Mouse (Mus musculus): ENCODE data around the gene Rac3.
"Not testable (repeated sequence)": the region's sequence is repeated elsewhere in the genome, so short reads cannot be mapped to it uniquely, and the experiment has no call there.

The Rac3 gene

DNA sequence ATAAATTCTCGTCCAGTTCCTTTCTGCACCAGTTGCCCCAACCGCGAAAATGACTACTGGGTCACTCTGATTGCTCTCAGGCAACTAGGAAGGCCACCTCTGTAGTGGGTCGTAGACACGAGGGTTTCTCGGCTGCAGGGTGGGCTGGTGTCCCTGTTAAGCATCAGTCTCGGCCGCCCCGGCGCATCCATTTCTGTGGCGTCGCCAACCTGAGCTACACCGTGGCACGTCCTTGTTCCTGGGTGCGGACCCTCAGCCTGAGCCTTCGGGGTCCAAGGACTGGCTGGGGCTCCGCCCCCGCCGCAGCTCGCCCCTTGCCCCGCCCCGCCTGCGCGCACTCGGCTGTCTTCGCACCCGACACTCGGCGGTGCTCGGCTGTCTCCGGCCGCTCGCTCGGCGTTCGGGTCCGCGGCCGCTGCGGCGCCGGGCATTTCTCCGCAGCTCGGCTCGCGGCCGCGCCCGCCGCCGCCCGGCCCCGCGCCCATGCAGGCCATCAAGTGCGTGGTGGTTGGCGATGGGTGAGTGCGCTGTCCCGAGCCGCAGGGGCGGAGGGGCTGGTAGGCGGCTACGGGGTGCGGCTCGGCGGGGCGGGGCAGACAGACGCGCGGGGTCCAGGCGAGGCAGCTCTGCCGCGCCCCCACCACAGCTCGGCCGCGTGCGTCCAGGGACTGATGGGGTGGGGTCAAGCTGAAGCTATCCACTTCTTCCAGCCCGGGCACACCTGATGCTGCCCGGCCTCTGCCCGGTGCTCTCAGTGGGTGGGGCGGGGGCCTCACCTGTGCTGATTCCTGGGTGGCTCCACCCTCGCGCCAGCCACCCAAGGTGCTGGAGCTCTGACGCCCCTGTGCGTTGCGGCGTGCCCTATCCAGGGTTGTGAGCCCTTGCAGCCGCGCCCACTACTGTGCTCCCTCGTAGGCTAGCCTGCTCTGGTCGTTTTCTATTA is at the start of gene Rac3:
Gene Rac3 (plus strand): TSS at position 347 of the 943 bp plus-strand sequence.
- DNase-seq (ENCODE audit: low read depth in 1 of 2, low spot score in 2 of 2), result no peak

- peak; percentile 85 to 90 for DNase-seq (ENCODE audit: low read depth in 1 of 2, low spot score in 2 of 2)
These were observed 48.3 kb upstream of the Rac3 start, which contains the start of gene Aspscr1 for GRCm38 (mm10) chr11:120672687-120673593. Gene Aspscr1 (plus strand): TSS chr11:120672973.

- DNase-seq (ENCODE audit: low read depth in 1 of 2, low spot score in 2 of 2), result no peak
These were observed 47.6 kb upstream of the Rac3 start for GRCm38 (mm10) chr11:120673594-120674122.

DNA sequence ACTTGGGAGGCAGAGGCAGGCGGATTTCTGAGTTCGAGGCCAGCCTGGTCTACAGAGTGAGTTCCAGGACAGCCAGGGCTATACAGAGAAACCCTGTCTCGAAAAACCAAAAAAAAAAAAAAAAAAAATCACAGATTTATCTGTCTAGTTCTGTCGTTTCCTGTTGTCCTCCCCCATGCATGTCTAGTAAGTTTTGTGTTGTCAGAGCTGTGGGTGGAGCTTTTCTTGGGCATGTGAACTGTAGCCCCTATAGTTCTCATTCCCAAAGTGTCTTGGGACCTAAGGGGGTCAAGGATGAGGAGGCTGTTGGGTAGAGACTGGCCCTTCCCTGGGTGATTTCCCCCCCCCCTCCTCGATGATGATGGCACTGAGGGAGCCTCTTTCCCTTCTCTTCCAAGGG is 45.4 kb upstream of the Rac3 start:
- DNase-seq (ENCODE audit: low read depth in 1 of 2, low spot score in 2 of 2), result not testable (repeated sequence)

DNA sequence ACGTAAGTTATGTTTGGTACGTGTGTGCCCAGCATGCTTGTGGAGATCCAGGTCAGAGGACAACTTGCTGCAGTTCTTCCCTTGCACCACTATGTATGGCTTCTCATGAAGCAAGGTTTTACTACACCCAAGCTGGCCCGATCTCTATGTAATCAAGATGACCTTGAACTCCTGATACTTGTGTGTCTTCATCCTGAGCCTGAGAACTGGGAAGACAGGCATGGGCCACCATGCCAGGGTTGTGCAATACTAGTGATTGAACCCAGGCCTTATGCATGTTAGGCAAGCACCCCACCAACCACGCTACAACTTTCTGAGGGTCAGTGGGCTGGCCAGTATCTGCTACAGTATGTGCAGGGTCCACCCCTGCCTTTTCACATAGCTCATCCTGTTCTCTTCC is 44.3 kb upstream of the Rac3 start:
- no peak for DNase-seq (ENCODE audit: low read depth in 1 of 2, low spot score in 2 of 2)

DNA sequence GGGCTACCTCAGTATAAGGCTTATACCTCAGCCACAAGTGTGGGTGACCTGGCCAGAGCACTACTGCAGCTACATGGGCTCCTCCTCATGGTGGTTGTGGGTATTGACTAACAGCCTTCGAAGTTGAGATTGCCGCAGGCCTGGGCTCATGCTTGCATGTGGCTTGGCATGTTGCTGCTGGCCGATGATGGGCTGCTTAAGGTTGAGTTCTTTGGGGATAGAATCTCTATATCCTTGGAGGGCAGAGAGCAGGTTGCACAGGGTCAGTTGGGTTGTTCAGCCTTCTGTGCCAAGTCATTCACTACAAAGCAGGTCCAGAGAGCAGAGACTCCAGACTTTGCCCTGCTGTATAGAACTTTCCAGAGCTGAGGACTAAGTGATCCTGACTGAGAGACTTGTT is 41.4 kb upstream of the Rac3 start:
- DNase-seq (ENCODE audit: low read depth in 1 of 2, low spot score in 2 of 2), result no peak

GRCm38 (mm10) chr11:120682683-120683082 is 38.6 kb upstream of the Rac3 start:
- no peak for DNase-seq (ENCODE audit: low read depth in 1 of 2, low spot score in 2 of 2)

DNA sequence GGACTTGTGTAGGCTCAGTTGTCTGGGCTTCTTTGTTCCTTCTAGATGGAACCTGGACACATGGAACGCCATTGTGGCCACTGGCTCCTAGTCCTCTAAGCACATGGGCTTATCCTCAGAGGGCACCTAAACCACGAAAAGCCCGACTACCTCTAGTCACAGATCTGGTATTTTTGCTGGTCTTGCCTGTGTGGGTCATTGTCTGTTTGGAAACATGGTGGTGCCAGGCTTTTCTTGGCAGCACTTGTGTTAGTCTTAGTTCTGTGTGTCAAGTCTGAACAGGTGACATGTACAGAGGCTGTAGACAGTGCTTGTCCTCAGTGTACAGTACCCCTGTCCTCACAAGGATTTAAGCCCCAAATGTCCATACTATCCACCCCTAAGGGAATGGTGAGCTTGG is 37.7 kb upstream of the Rac3 start:
- DNase-seq (ENCODE audit: low read depth in 1 of 2, low spot score in 2 of 2), result no peak

DNA sequence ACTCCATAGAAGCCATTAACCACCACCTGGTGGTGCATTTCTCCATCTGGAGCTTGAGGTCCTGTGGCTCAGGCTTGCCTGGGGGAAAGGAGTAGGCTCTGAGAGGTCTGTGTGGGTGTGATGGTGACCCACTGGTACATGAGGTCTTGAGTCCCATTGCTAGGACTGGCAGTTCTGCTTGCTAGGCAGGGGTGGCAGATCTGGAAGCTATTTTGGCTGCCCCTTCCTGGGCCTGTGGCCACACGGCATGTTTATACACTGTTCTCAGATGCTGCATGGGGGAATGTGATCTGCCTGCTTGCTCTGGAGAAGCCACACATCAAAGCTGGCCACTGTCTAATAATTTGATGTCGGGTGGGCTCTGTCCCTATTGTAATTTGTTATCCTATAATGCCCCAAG is 37.2 kb upstream of the Rac3 start:
- DNase-seq (ENCODE audit: low read depth in 1 of 2, low spot score in 2 of 2), result no peak

DNA sequence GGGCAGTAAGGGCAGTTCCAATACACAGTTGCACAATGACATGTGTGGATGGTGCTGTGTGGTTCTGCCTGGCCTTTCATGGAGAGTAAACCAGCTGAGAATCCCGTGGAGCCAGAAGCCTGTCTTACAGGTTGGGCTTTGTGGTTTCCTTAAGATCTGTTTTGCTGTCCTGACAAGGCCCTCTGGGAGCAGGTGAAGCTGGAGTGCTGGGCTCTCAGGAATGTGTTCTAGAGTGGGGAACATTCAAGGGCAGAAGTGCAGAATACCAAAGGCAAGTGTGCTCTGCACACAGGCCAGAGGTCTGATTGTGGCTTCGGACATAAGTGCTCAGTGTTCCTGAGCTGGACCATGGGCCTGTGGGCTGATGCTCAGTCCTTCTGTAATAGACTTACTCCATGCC is 36.6 kb upstream of the Rac3 start:
- no peak for DNase-seq (ENCODE audit: low read depth in 1 of 2, low spot score in 2 of 2)

DNA sequence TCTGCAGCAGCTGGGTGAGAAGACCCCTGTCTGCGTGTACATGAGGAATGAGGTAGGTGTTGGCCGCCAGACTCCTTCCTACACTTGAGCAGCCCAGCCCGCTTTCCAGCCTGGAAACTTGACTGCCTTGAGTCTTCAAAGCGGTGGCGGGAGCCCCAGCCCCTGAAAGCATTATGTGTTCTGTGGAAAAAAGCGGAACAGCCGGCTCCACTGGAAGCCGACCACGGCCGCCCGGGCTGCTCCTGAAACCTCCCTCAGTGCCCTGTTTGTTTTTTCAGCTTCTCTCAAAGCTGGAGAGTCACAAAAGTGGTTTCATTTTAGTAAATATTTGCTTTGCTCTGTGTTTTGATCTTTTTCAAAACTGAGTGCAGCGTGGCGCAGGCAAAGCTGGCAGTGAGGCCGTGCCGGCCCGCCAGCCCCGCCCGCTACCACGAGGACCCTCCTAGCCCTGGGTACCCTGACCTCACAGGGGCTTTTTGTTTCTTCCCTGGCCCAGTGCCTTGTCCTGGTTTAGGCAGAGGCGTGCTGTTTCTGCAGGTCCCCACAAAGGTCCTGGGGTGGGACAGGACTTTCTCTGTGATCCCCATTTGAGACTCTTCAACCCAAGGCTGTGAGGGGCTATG is 34.5 kb upstream of the Rac3 start:
- no peak for DNase-seq (ENCODE audit: low read depth in 1 of 2, low spot score in 2 of 2)

- DNase-seq (ENCODE audit: low read depth in 1 of 2, low spot score in 2 of 2), result no peak
These were observed 31.9 kb upstream of the Rac3 start for GRCm38 (mm10) chr11:120689365-120689764.

GRCm38 (mm10) chr11:120692471-120693011 is 28.7 kb upstream of the Rac3 start:
- no peak for DNase-seq (ENCODE audit: low read depth in 1 of 2, low spot score in 2 of 2)

DNA sequence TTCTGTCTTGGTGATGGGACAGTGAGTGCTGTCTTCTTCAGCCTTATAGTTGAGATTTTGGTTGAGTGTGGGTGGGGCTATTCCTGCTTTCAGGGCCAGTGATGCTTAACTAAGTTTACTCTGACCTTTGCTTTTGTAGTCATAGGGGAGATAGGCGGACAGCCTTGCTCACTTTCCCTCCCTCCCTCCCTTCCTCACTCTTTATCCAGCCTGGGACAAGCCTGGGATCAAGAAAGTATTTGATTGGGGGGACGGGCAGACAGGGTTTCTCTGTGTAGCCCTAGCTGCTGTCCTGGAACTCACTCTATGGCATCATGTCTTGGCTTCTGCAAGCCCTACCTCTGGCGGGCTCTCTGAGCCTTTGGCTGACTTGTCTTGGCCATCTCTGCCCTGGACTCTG is 27.8 kb upstream of the Rac3 start:
- no peak for DNase-seq (ENCODE audit: low read depth in 1 of 2, low spot score in 2 of 2)

DNA sequence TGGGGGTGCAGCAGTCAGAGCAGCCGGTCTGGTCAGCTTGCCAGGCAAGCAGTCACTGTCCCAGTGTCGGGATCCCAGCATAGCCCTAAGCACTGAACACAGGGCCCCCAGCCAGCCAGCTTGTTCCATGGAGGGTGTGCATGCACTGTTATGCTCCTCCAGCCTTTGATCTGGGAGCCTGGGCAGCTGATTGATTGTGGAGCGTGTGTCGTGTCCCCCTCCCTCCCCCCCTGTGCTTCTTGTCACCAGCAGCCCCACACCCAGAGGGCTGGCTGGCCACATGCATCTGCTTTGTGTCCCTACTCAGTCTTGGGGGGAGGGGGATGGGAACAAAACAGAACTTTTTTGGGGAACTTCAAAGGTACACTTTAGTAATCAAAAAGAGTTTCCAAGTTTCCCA is 26.1 kb upstream of the Rac3 start:
- DNase-seq (ENCODE audit: low read depth in 1 of 2, low spot score in 2 of 2), result no peak

DNA sequence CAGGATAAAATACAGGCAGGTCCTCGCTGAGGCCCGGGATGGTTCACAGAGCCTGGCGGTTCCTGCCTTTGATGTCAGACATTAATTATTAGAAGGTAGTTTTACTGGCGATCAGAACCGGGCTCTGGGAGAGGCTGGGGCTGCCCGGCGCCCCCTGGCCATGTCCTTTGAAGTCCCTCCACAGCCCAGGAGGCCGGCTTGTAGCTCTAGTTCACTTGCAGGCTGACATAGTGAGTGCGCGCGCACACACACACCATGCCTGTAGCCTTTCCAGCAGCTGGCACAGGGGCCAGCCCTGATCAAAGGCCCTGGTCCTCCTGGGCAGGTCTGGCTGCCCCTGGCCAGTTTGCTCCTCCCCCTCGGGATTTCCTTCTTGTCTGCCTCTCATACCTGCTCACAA is 25.6 kb upstream of the Rac3 start:
- DNase-seq (ENCODE audit: low read depth in 1 of 2, low spot score in 2 of 2), result no peak

GRCm38 (mm10) chr11:120696568-120696967 is 24.7 kb upstream of the Rac3 start:
- no peak for DNase-seq (ENCODE audit: low read depth in 1 of 2, low spot score in 2 of 2)

DNA sequence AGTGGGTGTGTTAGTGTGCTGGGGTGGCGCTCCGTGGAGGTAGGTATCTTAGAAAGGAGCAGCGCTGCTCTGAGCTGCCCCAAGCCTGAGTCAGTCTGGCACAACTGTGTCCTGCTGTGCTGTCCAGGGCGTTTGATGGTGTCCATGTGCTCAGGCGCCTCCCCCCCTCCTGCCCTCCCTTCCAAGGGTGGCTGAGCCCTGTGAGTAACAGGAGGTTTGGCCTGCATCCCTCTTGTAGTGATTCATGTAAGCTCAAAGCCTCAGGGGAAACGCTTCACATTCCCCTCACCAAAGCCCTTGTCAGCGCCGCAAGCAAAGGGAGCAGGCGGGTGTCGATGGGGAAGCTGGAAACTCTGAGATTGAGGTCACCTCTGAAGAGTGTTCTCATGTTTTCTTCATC is 23.5 kb upstream of the Rac3 start:
- DNase-seq (ENCODE audit: low read depth in 1 of 2, low spot score in 2 of 2), result no peak

DNA sequence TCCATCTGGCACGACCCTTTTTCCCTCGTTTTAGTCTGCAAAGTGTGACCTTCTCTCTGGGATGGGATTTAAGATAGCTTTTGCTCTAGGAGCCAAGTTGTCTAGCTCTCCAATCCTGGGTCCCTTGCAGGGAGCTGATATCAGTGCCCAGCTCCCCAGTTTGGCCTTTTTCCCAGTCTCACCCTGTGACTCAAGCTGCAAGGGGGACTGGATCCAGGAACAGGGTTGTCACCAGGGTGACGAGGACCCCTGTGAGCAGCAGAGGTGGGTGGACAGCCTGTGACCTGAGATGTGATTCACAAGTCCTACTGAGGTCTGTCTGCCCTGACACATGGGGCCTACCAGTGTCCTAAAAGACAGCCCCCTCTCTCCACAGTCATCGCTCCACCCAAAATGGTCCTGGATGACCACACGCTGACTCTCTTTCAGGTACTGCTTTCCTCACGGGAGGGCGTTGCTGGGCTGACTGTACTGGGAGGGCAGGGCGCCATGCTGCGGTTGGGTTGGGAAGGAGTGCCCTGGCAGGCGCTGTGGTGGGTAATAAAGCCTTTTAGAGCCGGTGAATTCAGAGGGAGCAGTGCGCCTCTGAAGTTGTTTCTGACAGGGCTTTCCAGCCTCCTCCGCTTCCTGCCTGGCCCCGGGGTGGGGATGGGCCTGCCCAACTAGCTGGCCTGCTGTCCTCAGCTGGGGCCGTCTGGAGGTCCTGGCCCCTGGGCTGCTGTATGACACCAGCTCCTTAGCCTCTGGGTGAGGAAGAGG is 17.4 kb upstream of the Rac3 start:
- no peak for DNase-seq (ENCODE audit: low read depth in 1 of 2, low spot score in 2 of 2)
